Mouse (Mus musculus) cerebellum, adult 2 months (tissue): ENCODE results near the gene Unc45a.

ENCODE experiments used
- CTCF ChIP-seq: fragments of 200-500 bp; IDR thresholded peaks from 2 replicates; pipeline ENCODE4 v1.5.1; 2011; ENCODE audit warnings: low read depth, mild to moderate bottlenecking, control low read depth, low read length, moderate library complexity, borderline replicate concordance; ENCODE audit not compliant: insufficient read depth
- POLR2A ChIP-seq: fragments of 200-500 bp; IDR thresholded peaks from 2 replicates; pipeline ENCODE4 v1.6.1; 2011; ENCODE audit warnings: low read length, control low read depth, borderline replicate concordance; ENCODE audit not compliant: insufficient read depth

- TF ChIP-seq CTCF (no peak), POLR2A (no peak)
These were observed 59.8 kb downstream of the Unc45a start for GRCm38 (mm10) chr7:80280998-80281397.
